Mouse (Mus musculus): Measurements from ENCODE around the gene Gas2l1.
A peak's percentile ranks its signal among the peaks of the same experiment; 100 is the strongest.

The Gas2l1 gene

DNA sequence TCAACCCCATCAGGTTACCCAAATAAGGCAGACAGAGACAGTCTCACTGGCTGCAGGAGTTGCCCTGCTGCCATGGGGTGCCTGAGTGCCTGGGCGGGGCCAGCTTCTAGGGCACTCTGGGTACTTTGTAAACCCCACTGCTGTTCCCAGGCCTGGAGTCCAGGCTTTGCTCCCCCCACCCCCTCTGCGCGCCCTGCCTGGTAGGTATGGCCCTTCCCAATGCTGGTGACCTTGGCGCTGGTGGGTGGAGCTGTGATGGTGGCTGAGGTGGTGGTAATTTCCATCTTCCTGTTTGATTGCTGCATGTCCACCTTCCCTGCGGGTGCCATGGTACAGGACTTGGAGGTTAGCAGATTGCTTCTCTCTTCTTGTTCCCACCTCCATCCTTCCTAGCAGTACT, 24.5 kb downstream of the Gas2l1 start:
- DNase-seq, result no peak

DNA sequence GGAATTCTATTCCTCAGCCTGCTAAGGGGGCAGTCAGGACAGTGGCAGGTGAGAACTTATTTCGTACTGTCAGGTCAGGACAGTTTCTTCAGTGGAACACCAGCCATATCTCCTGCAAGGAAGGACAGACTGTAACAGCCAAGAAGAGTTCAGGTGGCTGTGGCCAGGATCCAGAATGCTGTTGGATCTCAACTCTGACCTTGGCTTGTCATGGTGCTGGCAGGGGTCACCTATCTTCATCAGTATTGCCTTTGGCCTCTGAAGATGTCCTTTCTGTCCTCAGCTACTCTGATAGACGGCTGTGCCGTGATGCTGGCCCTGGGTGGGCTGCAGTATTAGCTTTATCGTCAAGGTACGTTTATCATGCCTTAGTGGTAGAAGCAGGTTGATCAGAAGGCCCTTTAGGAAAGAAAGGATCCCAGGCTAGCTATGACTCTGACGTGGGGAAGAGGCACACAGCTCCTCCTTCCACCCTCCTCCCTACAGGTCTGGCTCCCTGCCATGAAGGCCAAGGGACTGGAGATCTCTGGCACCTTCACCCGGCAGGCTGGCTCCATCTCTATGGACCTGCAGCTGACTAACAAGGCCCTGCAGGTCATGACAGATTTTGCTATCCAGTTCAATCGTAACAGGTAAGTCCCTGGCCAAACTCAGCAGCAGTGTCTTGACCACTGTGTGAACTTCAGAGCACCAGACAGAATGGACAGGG, 27.8 kb downstream of the Gas2l1 start:
- no peak for DNase-seq

DNA sequence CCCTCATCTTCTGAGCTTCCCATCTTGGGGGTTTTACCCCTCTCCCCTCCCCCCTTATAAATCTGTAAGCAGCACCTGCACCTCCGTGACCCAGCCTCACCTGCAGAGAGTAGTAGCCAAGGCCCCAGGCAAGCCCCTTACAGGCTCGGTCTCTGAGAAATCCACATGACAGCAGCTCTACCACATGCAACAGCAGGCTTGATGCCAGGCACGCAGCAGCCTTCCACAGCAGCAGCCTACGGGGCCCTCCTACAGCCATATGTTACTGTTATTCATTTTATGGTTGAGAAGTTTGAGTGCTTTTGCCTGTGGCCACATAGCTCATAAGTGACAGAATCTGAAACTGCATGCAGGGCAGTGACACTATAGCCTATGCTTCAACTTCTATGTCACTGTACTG, 29.7 kb downstream of the Gas2l1 start:
- DNase-seq, result no peak

DNA sequence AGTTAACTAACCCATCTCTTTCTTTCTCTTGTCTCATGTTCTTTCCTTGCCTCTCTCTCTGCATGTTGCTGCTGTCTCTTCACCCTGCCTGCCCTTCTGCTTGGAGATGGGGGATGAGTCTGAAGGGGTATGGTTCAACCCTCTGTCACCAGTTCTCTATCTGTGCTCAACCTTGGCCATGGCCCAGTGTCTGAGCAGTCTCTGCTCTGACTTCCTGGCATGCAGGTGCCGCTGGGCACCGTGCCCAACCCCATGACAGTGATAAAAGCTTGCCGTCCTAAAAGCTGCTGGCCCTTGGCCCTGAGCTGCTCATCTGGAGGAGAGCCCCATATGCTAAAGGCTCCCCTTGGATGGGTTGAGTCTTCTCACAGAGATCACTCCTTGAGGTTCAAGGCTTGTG, 32.0 kb downstream of the Gas2l1 start:
- no peak for DNase-seq

DNA sequence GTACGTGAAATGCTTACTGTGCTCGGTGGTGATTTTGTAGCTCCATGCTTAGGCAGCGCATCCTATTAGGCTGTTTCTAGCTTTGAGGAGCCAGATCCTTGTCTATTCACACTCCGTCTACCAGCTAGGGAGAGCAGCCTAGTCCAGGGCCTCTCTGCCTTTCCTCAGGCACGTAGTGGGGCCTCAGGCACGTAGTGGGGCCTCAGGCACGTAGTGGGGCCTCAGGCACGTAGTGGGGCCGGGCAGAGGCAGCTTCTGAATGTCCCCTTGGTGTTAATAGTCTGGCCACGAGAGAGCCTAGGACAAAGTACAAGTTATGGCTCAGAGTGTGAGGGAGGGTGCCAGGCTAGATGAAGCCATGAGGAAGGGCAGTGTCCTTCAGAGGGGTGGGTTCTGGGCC, 32.4 kb downstream of the Gas2l1 start:
- DNase-seq, result no peak

DNA sequence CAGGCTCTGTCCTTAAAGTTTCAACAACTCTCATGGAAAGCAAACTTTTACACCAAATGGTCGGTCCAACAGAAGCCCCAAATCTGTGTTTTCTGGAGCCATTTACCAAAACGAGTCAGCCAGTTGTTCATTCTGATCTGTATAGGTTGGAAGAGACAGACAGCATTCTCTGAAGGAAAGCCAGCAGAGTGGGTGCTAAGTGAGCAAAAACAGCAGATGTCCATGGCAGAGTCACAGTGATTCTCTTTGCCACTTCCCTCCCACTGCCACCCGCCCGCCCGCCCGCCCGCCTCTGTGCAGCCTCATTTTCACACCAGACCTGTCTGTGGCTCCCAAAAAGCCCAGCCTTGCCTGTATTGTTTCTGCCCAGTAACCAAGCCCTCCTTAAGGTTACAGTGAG, 36.9 kb downstream of the Gas2l1 start:
- DNase-seq, result no peak

- DNase-seq, result no peak
Observed at GRCm38 (mm10) chr11:5025108-5025507, 40.0 kb downstream of the Gas2l1 start.

GRCm38 (mm10) chr11:5017506-5017905, 47.6 kb downstream of the Gas2l1 start:
- DNase-seq, result no peak

GRCm38 (mm10) chr11:5016286-5016685, 48.8 kb downstream of the Gas2l1 start:
- DNase-seq, result no peak

GRCm38 (mm10) chr11:5015720-5016119, 49.4 kb downstream of the Gas2l1 start:
- DNase-seq, result peak; percentile 46

- DNase-seq, result no peak
Observed at GRCm38 (mm10) chr11:5012213-5012715, 52.9 kb downstream of the Gas2l1 start.

GRCm38 (mm10) chr11:5011480-5011879, 53.6 kb downstream of the Gas2l1 start:
- DNase-seq, result no peak

DNA sequence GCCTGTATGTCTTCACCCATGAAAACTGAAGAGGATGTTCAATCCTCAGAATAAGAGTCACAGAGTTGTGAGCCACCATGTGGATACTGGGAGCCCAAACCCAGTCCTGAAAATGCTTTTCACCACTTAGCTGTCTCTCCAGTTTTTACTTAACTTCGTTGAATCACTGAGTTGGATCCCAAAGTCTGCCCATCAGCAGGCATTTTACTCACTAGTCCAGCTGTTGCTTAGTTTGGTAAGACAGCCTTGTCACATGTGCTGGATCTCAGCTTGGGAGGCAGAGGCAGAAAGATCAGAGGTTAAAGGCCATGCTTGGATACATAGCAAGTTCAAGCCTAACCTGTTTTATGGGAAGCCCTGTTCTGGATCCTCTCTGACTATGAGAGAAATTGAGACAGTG, 54.9 kb downstream of the Gas2l1 start:
- DNase-seq, result no peak

DNA sequence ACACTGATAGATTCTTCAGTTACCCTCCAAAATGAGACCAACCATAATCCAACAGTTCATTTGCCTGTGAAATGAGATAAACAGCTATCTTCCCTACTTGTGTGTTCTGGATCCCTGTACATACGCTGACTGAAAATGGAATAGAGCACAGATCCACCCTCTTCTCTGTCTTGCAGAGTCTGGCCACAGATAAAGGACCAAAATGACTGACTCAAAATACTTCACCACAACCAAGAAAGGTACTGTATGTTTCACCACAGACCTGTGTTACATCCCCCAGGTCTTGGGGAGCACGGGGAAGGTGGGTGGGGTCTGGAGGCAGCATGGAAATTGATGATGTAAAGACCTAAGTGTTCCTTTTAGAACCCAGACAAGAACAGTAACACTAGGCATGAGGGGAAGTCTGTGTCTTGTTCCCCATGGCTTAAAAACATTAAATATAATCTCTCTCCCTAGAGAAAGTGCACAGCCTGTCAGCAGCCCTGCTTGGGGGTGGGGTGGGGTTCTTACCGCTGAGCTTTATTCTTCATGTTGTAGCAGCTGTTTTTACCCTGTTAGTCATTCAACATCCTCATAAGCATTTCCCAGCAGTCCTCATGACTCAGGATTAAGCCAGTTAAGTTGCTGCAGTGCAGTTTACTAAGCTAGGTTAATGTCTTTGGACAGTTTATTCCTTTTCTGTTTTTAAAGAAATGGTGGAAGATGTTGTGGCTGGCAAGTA, 55.6 kb downstream of the Gas2l1 start:
- DNase-seq, result no peak

DNA sequence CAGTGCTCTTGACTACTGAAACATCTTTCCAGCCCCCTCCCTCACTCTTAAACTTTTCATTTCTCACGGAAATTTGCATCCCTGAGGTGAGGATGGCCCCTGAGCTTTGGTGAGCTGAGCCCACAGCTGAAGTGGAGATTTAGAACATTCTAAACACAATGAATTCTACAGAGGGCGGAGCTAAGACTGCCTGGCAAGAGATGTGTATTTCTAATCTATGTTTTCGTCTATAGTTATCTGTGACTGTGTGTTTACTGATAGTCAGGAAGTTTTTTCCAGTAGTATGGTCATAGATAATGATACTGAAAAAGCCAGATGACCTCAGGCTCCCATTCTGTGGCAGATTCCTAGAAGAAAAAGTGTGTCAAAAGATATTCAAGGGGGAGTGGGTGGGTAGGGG, 56.3 kb downstream of the Gas2l1 start:
- DNase-seq, result no peak

GRCm38 (mm10) chr11:5007186-5007585, 57.9 kb downstream of the Gas2l1 start:
- no peak for DNase-seq

- no peak for DNase-seq
Observed at GRCm38 (mm10) chr11:5005528-5005927, 59.6 kb downstream of the Gas2l1 start.
